ENCODE assay signal across 25 mouse cellular contexts in the genomic region with DNA sequence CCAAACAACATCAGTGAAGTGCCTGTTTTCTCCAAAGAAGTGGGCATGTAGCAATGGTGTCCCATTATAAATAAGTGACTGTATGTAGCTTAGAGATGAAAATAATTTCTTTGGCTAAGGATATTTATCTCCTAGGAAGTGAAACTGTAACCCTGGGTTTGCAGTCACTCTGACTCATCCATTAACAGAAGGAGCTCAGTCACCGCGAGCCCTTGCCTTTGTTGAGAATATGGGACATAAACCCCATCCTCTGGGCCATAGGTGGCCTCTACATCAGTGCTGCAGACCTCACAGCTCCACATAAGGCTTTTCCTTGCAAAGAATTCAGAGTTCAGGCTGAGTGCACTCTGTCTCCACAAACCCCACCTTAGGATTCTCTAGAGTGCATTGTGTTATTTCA.
"Had no signal": no experiment of that assay in that cellular context is flagged by ENCODE, and none has a peak within 500 bp of the region (broad histone marks: within the 10 kb centered on the region; RNA-seq: fewer than 3 reads in every experiment).

No protein-coding gene starts in this region.

- H3K4me3 ChIP-seq: kidney, embryonic 15.5 days; limb, embryonic 10.5 days; limb, embryonic 13.5 days; liver, embryonic 12.5 days; liver, embryonic 15.5 days; lung, embryonic 15.5 days; midbrain, embryonic 12.5 days; midbrain, embryonic 15.5 days; neural tube, embryonic 12.5 days; neural tube, embryonic 15.5 days had no signal

- DNase-seq: kidney, adult 8-10 months; kidney, postnatal 10 days; kidney, postnatal 36 days; layer of hippocampus, adult 9-11 months; liver; lung, adult 18-20 months; lung, postnatal 10 days; lung, postnatal 4 days; right cerebral cortex, adult 18-20 months; right cerebral cortex, postnatal 14 days; right cerebral cortex, postnatal 4 days; thymus, adult 2 months; thymus, postnatal 14 days; thymus, postnatal 4 days had no signal

- H3K9me3 ChIP-seq: kidney, embryonic 15.5 days; limb, embryonic 10.5 days; limb, embryonic 13.5 days; liver, embryonic 12.5 days; liver, embryonic 15.5 days; lung, embryonic 15.5 days; midbrain, embryonic 12.5 days; midbrain, embryonic 15.5 days; neural tube, embryonic 12.5 days; neural tube, embryonic 15.5 days had no signal

- ATAC-seq: liver, embryonic 12.5 days; midbrain, embryonic 15.5 days had no signal

- H3K27me3 ChIP-seq: kidney, embryonic 15.5 days; limb, embryonic 13.5 days; liver, embryonic 12.5 days; liver, embryonic 15.5 days; lung, embryonic 15.5 days; midbrain, embryonic 12.5 days; midbrain, embryonic 15.5 days; neural tube, embryonic 12.5 days; neural tube, embryonic 15.5 days had no signal

- H3K36me3 ChIP-seq: kidney, embryonic 15.5 days; limb, embryonic 10.5 days; limb, embryonic 13.5 days; liver, embryonic 12.5 days; liver, embryonic 15.5 days; lung, embryonic 15.5 days; midbrain, embryonic 12.5 days; midbrain, embryonic 15.5 days; neural tube, embryonic 12.5 days; neural tube, embryonic 15.5 days had no signal

- H3K27ac ChIP-seq: kidney, embryonic 15.5 days; limb, embryonic 10.5 days; limb, embryonic 13.5 days; liver, embryonic 12.5 days; liver, embryonic 15.5 days; lung, embryonic 15.5 days; midbrain, embryonic 12.5 days; midbrain, embryonic 15.5 days; neural tube, embryonic 12.5 days; neural tube, embryonic 15.5 days; stomach, postnatal 0 days had no signal

- H3K4me1 ChIP-seq: liver, embryonic 15.5 days; midbrain, embryonic 12.5 days; neural tube, embryonic 12.5 days had no signal
